Mouse (Mus musculus) stomach, embryonic 14.5 days (tissue): ENCODE data around the gene Fndc7. TPM values are rescaled to one million over a fixed set of nuclear protein-coding genes. Genes with fewer than 3 reads are reported as not detected.

Source experiments
- ATAC-seq: fragments of 200-750 bp; cut with Nextera tagmentation; 2 replicates; pipeline ENCODE4 v1.8.0; 2017; ENCODE audit warnings: low read depth, moderate TSS enrichment; ENCODE audit not compliant: insufficient number of reproducible peaks, insufficient read depth, low FRiP score
- H3K27ac ChIP-seq: fragments of 300-500 bp; sonication (generic); 2 replicates; pipeline ENCODE4 v1.5.1; 2014; ENCODE audit warnings: mild to moderate bottlenecking, low read length, moderate library complexity, mixed read lengths
- H3K27me3 ChIP-seq: fragments of 300-500 bp; sonication (generic); 2 replicates; pipeline ENCODE4 v1.6.1; 2014; ENCODE audit warnings: low read length, control low read depth, mixed read lengths; ENCODE audit not compliant: control insufficient read depth, insufficient read depth
- H3K36me3 ChIP-seq: fragments of 300-500 bp; sonication (generic); 2 replicates; pipeline ENCODE4 v1.6.1; 2014; ENCODE audit warnings: mild to moderate bottlenecking, control low read depth, low read length, moderate library complexity, mixed read lengths; ENCODE audit not compliant: control insufficient read depth, insufficient read depth
- H3K4me1 ChIP-seq: fragments of 300-500 bp; sonication (generic); 2 replicates; pipeline ENCODE4 v1.6.1; 2014; ENCODE audit warnings: low read length, control low read depth, mixed read lengths; ENCODE audit not compliant: control insufficient read depth, insufficient read depth
- H3K4me2 ChIP-seq: fragments of 300-500 bp; sonication (generic); replicated peaks from 2 replicates; pipeline ENCODE4 v1.6.1; 2014; ENCODE audit warnings: low read depth, low read length, control low read depth
- H3K4me3 ChIP-seq: fragments of 300-500 bp; sonication (generic); 2 replicates; pipeline ENCODE4 v1.5.1; 2014; ENCODE audit warnings: low read depth, low read length, control low read depth
- H3K9ac ChIP-seq: fragments of 300-500 bp; sonication (generic); replicated peaks from 2 replicates; pipeline ENCODE4 v1.6.1; 2014; ENCODE audit warnings: low read depth, mild to moderate bottlenecking, control low read depth, low read length, moderate library complexity, mixed read lengths
- H3K9me3 ChIP-seq: fragments of 300-500 bp; sonication (generic); 2 replicates; pipeline ENCODE4 v1.6.1; 2016; ENCODE audit warnings: low read depth, low read length, control low read depth; ENCODE audit not compliant: control insufficient read depth
- WGBS: fragments of 180-500 bp; shearing (Covaris S2); extraction: QIAGEN DNeasy Blood & Tissue Kit; methylation state at CpG from one replicate; pipeline ENCODE4 v1.1.7; 2014; 5-methylcytosine and 5-hydroxymethylcytosine counted together
- polyA plus RNA-seq: library from polyadenylated mRNA; unstranded; fragments of >200 nt; fragmentation: Nextera tagmentation; extraction: Ambion mirVana; gene quantifications from 2 replicates; pipeline ENCODE4 v1.2.1, GENCODE M21; 2014

Gene Fndc7
- polyA plus RNA-seq, 1 experiment from 2014 or later = not detected

- Histone ChIP-seq H3K4me3 (no peak overlapping the region), H3K9me3 (no peaks in the 10 kb centered on the region), H3K4me2 (no peak overlapping the region), H3K27ac (no peak overlapping the region), H3K9ac (no peak overlapping the region), H3K27me3 (no peaks in the 10 kb centered on the region), H3K36me3 (no peaks in the 10 kb centered on the region), H3K4me1 (no peaks in the 10 kb centered on the region)
- no peak for ATAC-seq
- WGBS = 60% methylated on average over 3 of the region's 3 CpGs
These were observed 28.2 kb upstream of the Fndc7 start for GRCm38 (mm10) chr3:108917986-108918385.

- no peaks in the 10 kb centered on the region for H3K27me3 ChIP-seq
- no peak overlapping the region for H3K4me2 ChIP-seq
- H3K9ac ChIP-seq = no peak overlapping the region
- 27% methylated on average over 4 of the region's 4 CpGs for WGBS
- H3K36me3 ChIP-seq = no peaks in the 10 kb centered on the region
- no peaks in the 10 kb centered on the region for H3K9me3 ChIP-seq
- H3K4me3 ChIP-seq = no peak overlapping the region
- ATAC-seq = no peak
- no peaks in the 10 kb centered on the region for H3K4me1 ChIP-seq
- no peak overlapping the region for H3K27ac ChIP-seq
These were observed 27.0 kb upstream of the Fndc7 start for GRCm38 (mm10) chr3:108916857-108917256.

GRCm38 (mm10) chr3:108915999-108916398 lies 26.2 kb upstream of the Fndc7 start:
- no peak overlapping the region for H3K27ac ChIP-seq
- H3K9me3 ChIP-seq = no peaks in the 10 kb centered on the region
- no peaks in the 10 kb centered on the region for H3K4me1 ChIP-seq
- H3K4me3 ChIP-seq = no peak overlapping the region
- no peak overlapping the region for H3K4me2 ChIP-seq
- no peaks in the 10 kb centered on the region for H3K36me3 ChIP-seq
- no peak overlapping the region for H3K9ac ChIP-seq
- no peaks in the 10 kb centered on the region for H3K27me3 ChIP-seq
- 63% methylated on average over 1 of the region's 1 CpGs for WGBS
- ATAC-seq = no peak

- peaks cover 15% of the 10 kb centered on the region for H3K36me3 ChIP-seq
- peak; percentile 99 for ATAC-seq
- H3K4me2 ChIP-seq = peak within 1 kb of the TSS; percentile 95
- peak within 1 kb of the TSS; percentile 100 for H3K27ac ChIP-seq
- H3K4me3 ChIP-seq = peak within 1 kb of the TSS; percentile 94
- under 1% methylated on average over 51 of the region's 53 CpGs for WGBS
- H3K27me3 ChIP-seq = no peaks in the 10 kb centered on the region
- H3K4me1 ChIP-seq = peaks cover 6% of the 10 kb centered on the region
- H3K9ac ChIP-seq = peak within 1 kb of the TSS; percentile 91
- no peaks in the 10 kb centered on the region for H3K9me3 ChIP-seq
These were observed 22.0 kb upstream of the Fndc7 start, which contains the start of gene Prpf38b for GRCm38 (mm10) chr3:108911548-108912413. Gene Prpf38b, minus strand, starts transcription at chr3:108911727.

- Histone ChIP-seq H3K4me1 (peaks cover 6% of the 10 kb centered on the region), H3K4me3 (peak overlapping the region; percentile 94)
- ATAC-seq = peak; percentile 82
These were observed 21.3 kb upstream of the Fndc7 start for GRCm38 (mm10) chr3:108911081-108911547.

GRCm38 (mm10) chr3:108910303-108911080 lies 20.7 kb upstream of the Fndc7 start:
- no peaks in the 10 kb centered on the region for H3K27me3 ChIP-seq
- ATAC-seq = no peak
- no peaks in the 10 kb centered on the region for H3K9me3 ChIP-seq
- H3K9ac ChIP-seq = peak overlapping the region; percentile 91
- H3K4me3 ChIP-seq = peak overlapping the region; percentile 94
- peak overlapping the region; percentile 100 for H3K27ac ChIP-seq
- H3K4me1 ChIP-seq = peaks cover 6% of the 10 kb centered on the region
- H3K36me3 ChIP-seq = peaks cover 20% of the 10 kb centered on the region
- under 1% methylated on average over 31 of the region's 32 CpGs for WGBS
- peak overlapping the region; percentile 95 for H3K4me2 ChIP-seq

More at GRCm38 (mm10) chr3:108911081-108911547, 21.3 kb upstream of the Fndc7 start:
- Histone ChIP-seq H3K9ac (peak overlapping the region; percentile 91), H3K36me3 (peaks cover 16% of the 10 kb centered on the region), H3K27me3 (no peaks in the 10 kb centered on the region), H3K4me2 (peak overlapping the region; percentile 95), H3K9me3 (no peaks in the 10 kb centered on the region), H3K27ac (peak overlapping the region; percentile 100)
- under 1% methylated on average over 43 of the region's 44 CpGs for WGBS

GRCm38 (mm10) chr3:108902934-108903333 lies 13.1 kb upstream of the Fndc7 start:
- WGBS = 89% methylated on average over 6 of the region's 6 CpGs
- H3K27ac ChIP-seq = no peak overlapping the region
- no peaks in the 10 kb centered on the region for H3K27me3 ChIP-seq
- ATAC-seq = no peak
- H3K9ac ChIP-seq = no peak overlapping the region
- H3K4me3 ChIP-seq = no peak overlapping the region
- H3K4me2 ChIP-seq = no peak overlapping the region
- no peaks in the 10 kb centered on the region for H3K4me1 ChIP-seq
- H3K36me3 ChIP-seq = peaks cover 56% of the 10 kb centered on the region
- H3K9me3 ChIP-seq = no peaks in the 10 kb centered on the region

- Histone ChIP-seq H3K36me3 (peaks cover 48% of the 10 kb centered on the region), H3K27me3 (no peaks in the 10 kb centered on the region), H3K4me3 (no peak overlapping the region), H3K9me3 (no peaks in the 10 kb centered on the region), H3K27ac (no peak overlapping the region), H3K4me1 (no peaks in the 10 kb centered on the region), H3K4me2 (no peak overlapping the region), H3K9ac (no peak overlapping the region)
- 56% methylated on average over 2 of the region's 2 CpGs for WGBS
- ATAC-seq = no peak
These were observed 12.2 kb upstream of the Fndc7 start for GRCm38 (mm10) chr3:108902038-108902437.
